Mouse (Mus musculus) monocyte, adult 5-6 weeks (primary cell): Measurements from ENCODE around the gene Hes5. TPM values are rescaled to one million over a fixed set of nuclear protein-coding genes. Genes with fewer than 3 reads are reported as not detected.

ENCODE experiments used
- ATAC-seq: fragments of 153-309, 156-312 bp; replicated peaks from 2 replicates; pipeline ENCODE4 v1.8.0; 2017; ENCODE audit warnings: mild to moderate bottlenecking; ENCODE audit not compliant: low TSS enrichment, insufficient number of reproducible peaks, severe bottlenecking, poor library complexity, low FRiP score
- total RNA-seq: library from RNA; stranded (forward); fragments of 200-1000, 200-491, 200-594 nt; gene quantifications from 3 replicates; pipeline ENCODE4 v1.2.3, GENCODE M21; 2017

Gene Hes5
- total RNA-seq = not detected in 3 replicates

DNA sequence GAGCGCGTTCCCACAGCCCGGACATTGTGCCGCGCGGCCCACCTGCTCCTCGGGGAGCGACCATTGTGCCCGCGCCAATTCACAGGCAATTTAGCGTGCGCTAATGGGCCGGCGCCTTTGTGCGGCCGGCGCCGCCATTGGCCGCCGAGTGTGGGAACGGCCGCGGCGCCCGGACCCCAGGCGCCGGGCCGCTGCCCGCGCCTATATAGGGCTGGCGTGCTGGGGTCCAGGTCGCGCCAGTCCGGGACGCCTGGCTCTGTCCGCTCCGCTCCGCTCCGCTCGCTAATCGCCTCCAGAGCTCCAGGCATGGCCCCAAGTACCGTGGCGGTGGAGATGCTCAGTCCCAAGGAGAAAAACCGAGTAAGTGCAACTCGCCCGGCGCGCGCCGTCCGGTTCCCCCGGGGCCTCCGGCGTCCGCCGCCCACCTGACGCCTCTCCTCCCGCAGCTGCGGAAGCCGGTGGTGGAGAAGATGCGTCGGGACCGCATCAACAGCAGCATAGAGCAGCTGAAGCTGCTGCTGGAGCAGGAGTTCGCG is at the start of gene Hes5:
TSS of gene Hes5 (plus strand) at position 234 of the 536 bp plus-strand sequence.
- ATAC-seq = no peak

DNA sequence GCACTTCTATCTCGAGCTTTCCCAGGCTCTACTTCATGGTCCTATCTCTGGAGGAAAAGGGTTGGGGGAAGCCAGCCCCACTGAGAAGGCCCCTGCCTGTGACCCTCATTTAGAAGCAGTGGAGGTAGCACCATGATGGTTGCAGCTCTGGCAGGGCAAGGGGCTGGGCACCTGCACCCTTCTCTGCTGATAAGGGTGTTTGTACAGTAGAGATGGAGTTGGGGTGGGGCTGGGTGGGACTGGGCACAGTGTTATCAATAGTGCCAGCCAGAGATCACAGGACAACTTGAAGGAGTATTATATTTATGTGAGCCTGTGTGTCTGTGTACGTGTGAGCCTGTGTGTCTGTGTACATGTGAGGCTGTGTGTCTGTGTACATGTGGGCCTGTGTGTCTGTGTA is 49.1 kb upstream of the Hes5 start:
- no peak for ATAC-seq

DNA sequence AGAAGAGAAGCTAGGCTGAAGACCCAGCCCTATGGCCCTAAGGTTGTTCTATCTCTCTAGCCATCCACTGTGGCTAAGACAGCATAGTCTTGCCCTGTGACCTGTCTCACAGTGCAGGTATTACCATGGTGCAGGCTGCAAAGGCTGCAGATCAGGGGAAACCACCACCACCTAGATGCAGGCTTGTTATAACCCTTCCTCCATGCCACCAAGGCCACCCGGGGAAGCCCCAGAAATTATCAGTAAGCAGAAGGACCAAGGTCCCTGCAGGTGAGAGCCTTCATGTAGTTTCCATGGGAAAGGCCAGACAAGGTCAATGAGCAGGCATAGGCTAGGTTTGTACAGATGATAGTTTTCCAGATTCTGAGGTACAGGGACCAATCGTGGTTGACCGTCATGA is 46.9 kb upstream of the Hes5 start:
- no peak for ATAC-seq

DNA sequence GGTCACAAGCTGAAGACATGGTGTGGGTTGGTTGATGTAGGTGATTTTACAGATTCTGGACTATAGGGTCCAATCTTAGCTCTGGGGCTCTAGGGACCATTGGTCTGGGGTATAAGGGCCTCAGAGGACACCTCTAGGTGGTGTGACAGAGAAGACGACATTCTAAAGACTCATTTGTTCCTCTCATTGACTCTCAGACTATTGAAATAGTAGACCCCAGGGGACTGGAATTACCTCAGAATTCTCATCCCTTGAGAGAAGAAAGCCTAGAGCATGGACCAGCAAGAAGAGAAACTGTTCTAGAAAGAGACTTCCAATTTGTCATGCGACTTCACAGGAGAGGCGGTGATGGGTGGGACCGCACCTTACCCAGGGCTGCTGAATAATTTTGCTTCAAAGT is 46.5 kb upstream of the Hes5 start:
- ATAC-seq = no peak

DNA sequence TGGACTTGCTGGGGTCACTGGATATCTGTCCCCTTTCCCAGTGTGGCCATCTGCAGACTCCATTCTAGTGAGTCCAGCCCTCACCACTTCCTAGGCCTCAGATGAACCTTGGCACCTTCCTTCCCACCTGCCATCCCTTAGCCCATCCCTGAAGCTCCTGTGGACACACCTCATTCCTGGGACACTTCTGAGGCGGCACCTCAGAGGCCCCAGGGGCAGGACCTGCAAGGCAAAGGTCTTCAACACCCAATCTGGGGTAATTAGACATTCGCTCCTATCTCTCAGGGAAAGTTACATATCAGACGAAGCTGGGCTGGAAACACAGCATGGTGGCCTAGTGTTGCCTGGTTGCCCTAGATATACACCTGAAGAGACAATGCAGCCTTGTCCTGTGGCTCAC is 46.0 kb upstream of the Hes5 start:
- no peak for ATAC-seq

DNA sequence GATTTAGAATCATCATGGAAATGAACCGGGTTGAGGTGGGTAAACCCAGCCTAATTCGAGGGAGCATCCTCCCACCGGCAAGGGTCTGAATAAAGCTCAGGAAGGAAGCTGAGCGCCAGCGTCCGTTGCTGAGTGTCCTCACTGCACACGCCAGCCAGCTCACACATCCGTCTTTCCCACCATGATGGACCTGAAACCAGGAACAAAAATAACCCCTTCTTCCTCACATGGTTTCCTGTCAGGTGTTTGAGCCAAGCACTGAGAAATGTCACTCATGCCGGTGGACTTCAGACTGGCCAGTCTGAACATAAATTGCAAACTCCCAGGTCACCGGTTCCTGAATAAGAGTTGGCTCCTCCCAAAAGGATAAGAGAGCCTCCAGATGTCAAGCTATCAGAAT is 45.4 kb upstream of the Hes5 start:
- ATAC-seq = no peak

DNA sequence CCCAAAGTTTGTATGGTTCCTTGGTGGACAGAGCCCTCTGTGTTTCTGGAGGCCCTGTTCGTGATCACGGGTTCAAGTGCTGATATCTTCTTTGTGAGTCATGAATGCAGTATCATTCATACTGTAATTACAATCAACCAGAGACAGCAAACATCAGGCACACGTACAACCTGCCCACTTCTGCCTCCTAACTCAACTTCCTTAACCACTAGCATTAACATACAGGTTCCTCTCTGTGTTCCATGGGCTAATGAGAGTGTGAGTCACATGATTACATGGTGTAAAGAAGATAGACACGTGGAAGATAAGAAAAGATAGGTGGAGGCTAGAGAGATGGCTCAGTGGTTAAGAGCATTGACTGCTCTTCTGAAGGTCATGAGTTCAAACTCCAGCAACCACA is 44.1 kb upstream of the Hes5 start:
- ATAC-seq = no peak

DNA sequence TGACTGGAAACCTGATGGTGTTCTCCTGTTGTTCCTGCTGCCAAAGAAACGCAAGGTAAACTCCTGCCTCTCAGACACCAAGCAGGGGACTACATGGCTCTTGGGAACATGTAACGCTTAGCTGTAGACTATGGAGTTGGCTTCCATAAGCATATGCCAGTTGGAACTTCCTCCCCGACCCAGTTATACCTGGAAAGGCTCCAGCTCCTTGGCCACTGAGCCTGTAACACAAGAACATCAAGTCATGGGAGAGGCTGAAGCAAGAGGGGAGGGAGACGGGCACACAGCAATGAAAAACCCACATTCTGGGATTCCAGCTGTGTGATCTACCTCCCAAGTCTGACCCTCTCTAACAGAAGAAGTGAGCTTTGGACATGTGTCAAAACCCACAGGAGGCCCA is 38.4 kb upstream of the Hes5 start:
- ATAC-seq = no peak

DNA sequence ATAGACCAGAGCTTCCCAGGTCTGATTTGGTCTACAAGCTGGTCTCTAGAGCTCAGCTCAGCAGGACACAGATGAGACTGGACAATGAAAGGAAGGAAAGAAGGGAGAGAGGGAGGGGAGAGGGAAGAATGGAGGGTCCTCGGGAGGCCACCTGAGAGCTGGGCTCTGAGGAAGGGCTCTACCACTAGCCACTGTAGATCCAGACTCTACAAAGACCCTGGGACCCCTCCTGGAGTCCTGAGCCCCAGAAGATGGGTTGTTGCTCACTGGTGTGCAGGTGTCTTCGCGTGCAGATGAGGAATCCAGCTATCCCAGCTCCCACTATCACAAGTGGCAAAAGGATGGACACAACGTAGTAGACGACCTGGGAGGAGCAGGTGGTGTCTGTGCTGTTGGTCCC is 37.8 kb upstream of the Hes5 start:
- no peak for ATAC-seq

DNA sequence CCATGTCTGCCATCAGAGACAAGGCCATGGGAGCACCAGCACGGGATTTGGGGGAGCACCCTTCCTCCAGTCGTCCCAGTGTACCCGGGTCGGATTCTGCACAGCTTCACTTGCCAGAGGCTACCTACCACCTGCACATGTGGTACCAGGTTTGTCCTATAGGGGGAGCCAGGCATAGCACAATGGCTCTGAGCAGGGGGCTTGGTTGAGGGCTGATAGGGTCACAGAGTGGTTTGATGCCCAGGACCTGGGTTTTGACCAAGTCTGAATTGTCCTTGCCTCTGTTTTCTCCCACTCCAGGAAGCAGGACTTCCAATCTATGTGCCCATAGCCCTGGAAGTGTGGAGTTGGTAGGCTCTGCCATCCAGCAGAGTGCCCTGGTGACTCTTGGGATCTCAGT is 35.3 kb upstream of the Hes5 start:
- no peak for ATAC-seq

DNA sequence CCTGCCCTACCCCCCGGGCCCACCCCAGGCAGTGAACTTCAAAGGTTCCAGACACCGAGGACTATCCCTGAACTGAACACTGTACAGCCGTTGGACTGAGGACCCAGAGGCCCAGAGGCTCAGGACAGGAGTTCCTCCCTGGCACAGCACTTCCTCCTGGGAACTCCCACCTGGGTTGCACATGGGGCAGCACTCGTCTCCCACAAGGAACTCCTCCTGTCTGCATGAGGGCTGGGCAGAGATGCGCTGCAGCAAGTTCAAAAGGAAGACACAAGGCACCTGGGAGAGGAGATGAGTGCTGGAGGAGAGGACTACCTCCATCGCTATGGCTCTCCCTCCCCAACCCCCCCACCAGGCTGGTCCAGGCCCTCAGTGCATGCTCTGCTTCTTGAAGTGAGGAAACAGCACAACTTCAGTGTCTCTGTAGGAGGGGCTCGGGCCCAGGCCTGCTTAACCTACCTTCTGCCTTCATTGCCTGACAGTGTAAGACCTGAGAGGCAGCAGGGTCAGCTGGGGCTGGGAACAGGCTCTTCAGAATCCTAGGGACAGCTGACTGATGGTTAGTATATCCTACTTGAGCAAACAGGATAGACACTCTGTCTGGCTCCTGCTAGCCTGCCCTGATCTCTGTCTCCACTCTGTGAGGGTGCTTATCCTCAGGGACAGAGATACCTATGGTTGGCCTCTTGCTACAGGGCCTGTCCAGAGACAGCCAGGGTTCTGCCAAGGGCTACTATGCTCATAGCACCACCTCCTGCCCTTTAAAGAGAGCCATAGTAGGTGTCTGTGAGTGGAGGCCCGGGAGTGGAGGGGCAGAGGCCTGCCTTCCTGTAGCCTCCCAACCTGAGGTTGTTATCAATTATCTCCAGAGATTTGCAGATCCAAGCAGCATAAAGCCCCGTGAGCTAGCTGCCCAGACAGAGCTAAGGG is 33.5 kb upstream of the Hes5 start:
- ATAC-seq = no peak

DNA sequence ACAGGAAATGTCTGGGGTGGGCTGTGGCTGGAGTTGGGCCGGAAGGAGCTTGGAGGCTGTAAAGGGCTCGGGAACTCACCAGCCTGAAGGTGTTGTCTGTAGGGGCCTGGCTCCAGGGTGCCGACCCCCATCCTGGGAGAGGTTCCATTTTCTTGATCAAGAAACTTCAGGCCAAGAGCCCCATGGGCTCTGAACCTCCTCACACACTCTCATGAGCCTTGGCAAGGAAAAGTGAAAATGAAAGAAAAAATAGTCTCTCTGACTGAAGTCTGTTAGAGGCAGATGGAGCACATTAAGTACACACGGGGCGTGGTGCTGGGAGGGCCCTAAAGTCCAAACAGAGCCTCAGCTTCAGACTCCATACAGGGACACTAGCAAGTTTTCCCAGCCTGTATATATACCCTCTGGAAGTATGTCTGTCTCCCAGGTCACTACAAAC is 32.8 kb upstream of the Hes5 start:
- ATAC-seq = peak; percentile 23; the same call in 1 of the 2 replicates

DNA sequence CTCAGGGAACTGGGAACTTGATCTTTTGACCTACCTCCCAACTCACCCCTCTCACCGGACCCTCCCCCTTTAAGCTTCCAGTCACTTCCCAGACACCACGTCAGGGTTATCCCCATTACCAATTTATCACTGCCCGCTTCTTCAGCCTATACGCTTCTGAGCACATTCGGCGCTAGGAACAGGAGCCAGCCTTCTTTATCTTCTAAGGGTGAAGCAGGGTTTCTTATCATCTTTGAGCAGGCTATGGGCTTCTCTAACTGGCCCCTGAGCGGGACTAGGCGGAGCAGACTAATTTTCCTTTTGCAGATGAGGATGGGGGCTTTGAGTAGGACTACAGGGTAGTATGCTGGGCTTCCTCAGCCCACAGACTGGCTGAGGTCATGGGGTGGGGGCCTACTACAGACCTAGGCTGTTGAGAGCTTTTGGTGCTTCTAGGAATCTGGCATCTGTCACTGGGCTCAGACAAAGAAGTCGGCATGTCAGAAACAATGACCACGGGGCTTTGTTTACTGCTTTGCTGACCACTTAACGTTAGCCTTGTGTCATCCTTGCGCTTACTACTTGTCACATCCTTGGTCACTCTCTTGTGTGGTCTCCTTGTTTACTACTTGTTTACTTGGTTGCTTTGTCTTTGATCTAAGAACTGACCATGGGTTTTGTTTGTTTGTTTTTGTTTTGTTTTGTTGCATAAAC is 32.2 kb upstream of the Hes5 start, which contains the start of gene Tnfrsf14:
TSS of gene Tnfrsf14 (minus strand) at position 169 of the 693 bp plus-strand sequence.
- no peak for ATAC-seq

DNA sequence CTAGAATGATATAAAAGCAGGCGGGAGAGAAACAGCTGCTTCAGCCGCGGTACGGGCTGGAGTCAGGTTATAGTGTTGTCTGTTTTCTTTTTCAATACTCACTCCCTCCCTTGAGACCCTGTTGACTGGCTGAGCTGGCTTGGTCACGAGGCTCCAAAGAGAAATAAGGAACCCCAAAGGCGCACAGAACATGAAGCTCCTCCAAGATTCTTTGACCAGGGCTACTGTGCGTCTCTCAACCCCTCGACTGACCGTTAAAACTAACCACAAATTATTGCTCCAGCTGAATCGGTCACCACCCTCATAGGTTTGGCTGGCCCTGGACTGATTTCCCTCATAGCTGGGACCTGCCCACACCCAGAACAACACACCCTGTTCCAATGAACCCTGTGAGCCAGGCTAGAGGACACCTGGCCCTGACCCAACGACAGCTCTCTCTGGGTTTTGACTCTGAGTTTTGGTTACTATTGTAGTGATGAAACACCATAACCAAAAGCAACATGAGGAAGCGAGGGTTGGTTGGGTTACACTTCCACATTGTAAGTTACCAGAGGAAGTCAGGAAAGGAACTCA is 31.5 kb upstream of the Hes5 start:
- peak; percentile 77 for ATAC-seq

DNA sequence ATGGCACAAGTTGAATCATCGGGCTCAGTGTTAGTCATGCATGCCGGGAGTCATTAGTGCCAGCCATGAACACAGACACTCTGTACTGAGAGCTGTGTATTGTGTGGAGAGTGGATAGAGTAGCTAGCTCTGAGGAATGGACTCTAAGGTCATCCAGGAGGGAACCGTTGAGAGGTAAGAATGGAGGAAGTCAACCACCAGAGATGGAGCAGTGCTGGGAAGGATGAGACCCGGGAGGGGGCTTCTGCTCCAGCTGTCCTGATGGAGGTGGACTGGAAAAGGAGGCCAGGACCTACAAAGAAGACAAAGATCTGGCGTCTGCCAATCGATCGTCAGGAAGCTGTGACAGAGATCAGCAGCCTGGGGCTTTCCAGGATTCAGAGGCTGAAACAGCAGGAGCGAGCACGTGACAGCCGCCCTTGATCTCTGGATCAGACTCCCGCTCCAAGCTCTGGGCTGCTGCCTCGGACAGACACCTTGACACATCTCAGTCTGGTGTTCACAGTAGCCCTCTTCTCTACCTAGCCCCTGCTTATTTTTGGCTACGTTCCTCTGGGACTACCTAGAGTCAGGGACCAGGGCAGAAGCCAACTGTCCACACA is 27.3 kb upstream of the Hes5 start:
- ATAC-seq = no peak

DNA sequence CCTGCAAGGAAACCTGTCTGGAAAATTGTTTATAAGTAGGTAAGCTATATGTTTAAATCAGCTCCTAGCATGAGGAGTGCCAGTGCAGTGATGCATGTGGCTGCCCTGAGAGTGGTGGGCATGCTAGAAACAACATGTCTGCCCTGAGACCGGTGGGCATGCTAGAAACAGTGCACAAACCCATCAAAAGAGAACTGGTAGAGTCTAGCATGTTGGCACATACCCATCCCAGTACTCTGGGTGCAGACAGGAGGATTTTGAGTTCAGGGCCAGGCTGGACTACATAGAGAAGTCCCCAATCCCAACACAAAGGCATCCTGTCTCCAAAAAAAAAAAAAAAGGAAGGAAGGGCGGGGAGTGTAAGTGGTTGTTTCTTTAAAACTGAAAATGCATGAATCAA is 25.9 kb upstream of the Hes5 start:
- no peak; the same call in none of the 2 replicates for ATAC-seq

DNA sequence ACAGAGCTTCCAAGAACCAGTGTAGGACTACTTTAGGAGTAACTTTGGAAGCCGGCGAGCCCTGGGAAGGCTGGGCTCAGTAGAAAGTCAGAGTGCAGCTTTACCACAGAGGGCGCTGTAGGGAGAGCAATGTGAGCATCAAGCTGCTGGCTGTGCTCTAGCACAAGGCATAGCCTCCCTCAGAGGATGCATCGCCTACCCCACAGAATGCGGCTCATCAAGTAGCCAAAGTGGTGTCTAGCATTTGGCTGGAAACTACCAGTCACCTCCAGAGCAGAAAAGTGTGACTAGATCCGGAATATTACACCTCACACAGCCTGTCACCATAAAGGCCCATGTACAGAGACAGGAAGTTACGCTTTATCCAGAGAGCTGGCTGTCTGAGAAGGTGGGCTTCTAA is 24.9 kb upstream of the Hes5 start:
- no peak for ATAC-seq

DNA sequence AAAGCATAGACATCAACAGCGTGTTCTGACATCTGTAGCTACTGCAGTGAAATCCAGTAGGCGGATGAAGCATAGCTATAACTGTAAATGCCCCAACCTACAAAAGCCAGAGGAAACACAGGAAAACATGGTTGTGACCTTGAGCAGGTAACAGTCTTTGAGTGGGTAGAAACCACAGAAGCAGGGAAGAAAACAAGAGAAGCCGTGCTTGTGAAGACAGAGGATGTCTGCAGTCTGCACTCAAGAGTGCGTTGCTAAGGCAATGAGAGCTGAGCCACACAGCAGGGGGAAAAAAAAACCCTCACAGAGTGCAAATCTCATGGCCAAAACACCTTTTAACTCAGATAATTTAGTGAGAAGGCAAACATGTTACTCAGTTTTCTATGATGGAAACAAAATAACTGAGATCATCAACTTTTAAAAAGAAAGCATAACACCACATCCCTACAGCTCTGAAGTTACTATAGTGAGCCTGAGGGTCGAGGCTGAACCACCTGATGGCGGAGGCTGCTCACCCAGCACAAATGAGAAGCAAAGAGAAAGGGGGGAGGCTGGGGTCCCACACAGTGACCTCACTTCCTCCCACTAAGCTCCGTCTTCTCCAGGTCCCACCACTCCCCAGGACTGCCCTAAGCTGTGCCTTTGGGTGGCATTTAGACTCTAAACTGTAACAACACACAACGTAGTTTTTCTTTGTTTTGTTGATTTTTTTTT is 24.0 kb upstream of the Hes5 start:
- ATAC-seq = no peak
